Mouse (Mus musculus): ENCODE results near the gene Cnst. TPM values are rescaled to one million over a fixed set of nuclear protein-coding genes. Genes with fewer than 3 reads are reported as not detected.

The Cnst gene
- polyA plus RNA-seq, 1 experiment from 2014 or later: 26.4 TPM

DNA sequence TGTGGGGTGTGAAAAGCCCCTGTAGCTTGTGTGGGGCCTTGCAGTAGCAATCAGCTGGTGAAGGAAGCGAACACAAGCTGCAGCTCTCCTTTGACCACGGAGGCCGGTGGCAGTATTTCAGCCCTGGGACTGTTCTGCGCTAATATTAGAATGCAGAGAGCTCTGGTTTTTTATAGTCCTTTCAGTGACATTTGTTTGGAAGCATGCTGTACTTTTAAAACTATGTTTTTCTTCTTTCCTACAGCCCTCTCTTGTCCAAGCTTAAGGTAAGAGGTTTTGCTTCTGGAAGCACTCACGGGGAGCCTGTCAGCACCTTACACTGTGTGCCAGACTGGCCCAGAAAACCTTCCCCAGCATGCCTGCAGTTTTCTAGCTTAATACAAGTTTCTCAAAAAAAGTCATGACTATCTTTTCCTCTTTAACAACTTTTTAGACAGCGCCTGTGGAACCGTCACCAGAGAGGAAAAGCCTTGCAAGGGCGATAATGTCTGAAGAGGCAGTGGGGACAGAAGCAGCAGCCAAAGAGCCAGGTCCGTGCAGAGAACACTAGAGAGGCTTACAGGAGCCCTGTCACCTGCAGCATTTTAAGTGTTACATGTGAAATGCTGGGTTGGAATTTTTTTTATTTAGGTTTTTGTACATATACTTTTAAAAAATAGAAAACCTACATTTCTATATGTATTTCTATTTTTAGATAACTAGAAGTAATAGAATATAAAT is 60.0 kb downstream of the Cnst start:
- Histone ChIP-seq H3K4me1 (replicated peaks; ENCODE audit: control insufficient read depth, insufficient read depth, low read length) (no peaks in the 10 kb centered on the region), H3K4me3 (replicated peaks; ENCODE audit: low read length) (no peak overlapping the region), H3K4me2 (replicated peaks) (no peak overlapping the region), H3K27me3 (ENCODE audit: control insufficient read depth, insufficient read depth, low read length) (no peaks in the 10 kb centered on the region), H3K36me3 (replicated peaks; ENCODE audit: control insufficient read depth, insufficient read depth) (peaks cover 20% of the 10 kb centered on the region), H3K27ac (no peak overlapping the region), H3K9ac (no peak overlapping the region), H3K9me3 (ENCODE audit: control insufficient read depth, low read length) (no peaks in the 10 kb centered on the region)
- no peak for ATAC-seq (ENCODE audit: low FRiP score)
- DNase-seq (ENCODE audit: low spot score): no peak
- 94% methylated on average over 9 of the region's 9 CpGs for WGBS

DNA sequence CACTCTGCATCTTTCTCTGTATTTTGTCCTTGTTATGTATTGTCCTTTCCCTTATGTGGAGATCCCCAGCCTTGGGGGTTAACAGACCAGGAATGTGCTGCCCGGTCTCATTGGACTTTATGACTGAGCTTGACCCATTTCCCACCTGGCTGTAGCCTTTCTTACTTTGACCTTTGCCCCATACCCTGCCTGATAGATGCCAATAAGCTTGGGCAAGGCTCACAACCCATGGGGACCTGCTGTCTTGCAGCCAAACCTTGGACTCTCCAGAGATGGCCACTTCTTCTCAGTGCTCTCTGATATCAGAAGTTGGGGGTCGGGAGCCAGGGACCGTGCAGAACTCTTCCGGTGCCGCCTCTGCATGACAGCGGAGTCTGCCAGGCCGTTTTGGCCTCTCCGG is 62.4 kb downstream of the Cnst start:
- DNase-seq (ENCODE audit: low spot score): no peak
- 94% methylated on average over 8 of the region's 8 CpGs for WGBS
- no peak overlapping the region for H3K4me3 ChIP-seq (replicated peaks; ENCODE audit: low read length)

DNA sequence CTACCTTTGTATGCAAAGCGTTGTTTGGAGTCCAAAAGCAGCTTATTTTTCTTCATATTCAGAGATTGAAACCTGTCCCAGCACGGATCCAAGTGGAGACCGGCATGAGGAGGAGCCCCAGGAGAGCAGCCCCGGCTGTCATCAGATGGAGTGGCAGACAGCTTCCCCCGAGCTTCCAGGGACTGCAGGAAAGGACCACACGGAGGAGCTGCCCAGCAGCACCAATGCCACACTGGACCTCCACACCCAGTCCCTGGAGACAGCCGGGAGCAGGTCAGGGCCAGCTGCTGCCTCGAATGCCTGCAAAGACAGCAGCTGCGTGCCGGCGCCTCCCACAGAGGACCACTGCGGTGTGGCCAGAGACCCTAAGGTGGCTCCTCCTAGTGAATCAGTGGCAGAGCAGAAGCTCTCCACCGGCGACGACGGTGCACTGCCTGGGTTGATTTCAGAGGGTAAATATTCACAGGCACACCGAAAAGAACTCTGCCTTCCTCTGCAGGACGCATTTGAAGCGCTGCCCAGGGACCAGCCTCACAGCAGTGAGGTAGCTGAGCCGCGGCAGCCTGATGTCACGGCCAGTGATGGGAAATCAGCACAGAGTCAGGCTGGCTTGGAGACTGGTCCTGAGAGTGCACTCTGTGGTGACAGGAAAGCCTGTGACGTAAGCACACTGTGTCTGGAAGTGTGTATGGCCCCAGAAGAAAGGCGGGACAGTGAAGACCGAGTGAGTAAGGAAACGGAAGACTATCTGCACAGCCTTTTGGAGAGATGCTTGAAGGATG is 63.7 kb downstream of the Cnst start:
- H3K9me3 ChIP-seq (ENCODE audit: control insufficient read depth, low read length): no peaks in the 10 kb centered on the region
- H3K4me3 ChIP-seq (replicated peaks; ENCODE audit: low read length): no peak overlapping the region
- ATAC-seq (ENCODE audit: low FRiP score) (no peak), DNase-seq (ENCODE audit: low spot score) (no peak)
- no peaks in the 10 kb centered on the region for H3K4me1 ChIP-seq (replicated peaks; ENCODE audit: control insufficient read depth, insufficient read depth, low read length)
- no peaks in the 10 kb centered on the region for H3K27me3 ChIP-seq (ENCODE audit: control insufficient read depth, insufficient read depth, low read length)
- no peak overlapping the region for H3K27ac ChIP-seq
- 40% methylated on average over 26 of the region's 26 CpGs for whole genome bisulfite sequencing
- H3K9ac ChIP-seq: no peak overlapping the region
- no peak overlapping the region for H3K4me2 ChIP-seq (replicated peaks)
- H3K36me3 ChIP-seq (replicated peaks; ENCODE audit: control insufficient read depth, insufficient read depth): peaks cover 25% of the 10 kb centered on the region

More for the DNA sequence above, 62.4 kb downstream of the Cnst start:
- H3K27me3 ChIP-seq (ENCODE audit: control insufficient read depth, insufficient read depth, low read length): no peaks in the 10 kb centered on the region
- H3K9me3 ChIP-seq (ENCODE audit: control insufficient read depth, low read length): no peaks in the 10 kb centered on the region
- no peak overlapping the region for H3K27ac ChIP-seq
- no peak overlapping the region for H3K9ac ChIP-seq
- H3K4me2 ChIP-seq (replicated peaks): no peak overlapping the region
- no peak for ATAC-seq (ENCODE audit: low FRiP score)
- H3K4me1 ChIP-seq (replicated peaks; ENCODE audit: control insufficient read depth, insufficient read depth, low read length): no peaks in the 10 kb centered on the region
- H3K36me3 ChIP-seq (replicated peaks; ENCODE audit: control insufficient read depth, insufficient read depth): peaks cover 25% of the 10 kb centered on the region

DNA sequence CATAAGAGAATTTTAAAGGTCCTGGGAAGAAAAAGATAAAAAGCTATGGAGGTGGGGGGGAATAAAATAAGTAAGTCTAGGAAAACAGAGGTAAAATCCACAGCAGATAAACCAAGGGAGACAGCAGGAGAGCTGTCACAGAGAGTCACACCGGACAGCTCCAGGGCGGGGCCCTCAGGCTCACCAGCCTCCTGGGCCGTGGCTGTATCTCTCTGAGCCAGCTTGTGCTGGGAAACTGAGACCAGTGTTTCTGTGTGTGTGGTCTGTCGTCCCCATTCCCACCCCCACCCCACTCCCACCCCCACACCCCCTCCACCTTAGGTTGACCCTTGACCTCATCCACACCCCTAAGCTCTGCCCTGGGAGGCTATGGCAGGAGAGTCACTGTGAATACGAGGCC is 65.0 kb downstream of the Cnst start:
- no peak overlapping the region for H3K27ac ChIP-seq
- no peaks in the 10 kb centered on the region for H3K27me3 ChIP-seq (ENCODE audit: control insufficient read depth, insufficient read depth, low read length)
- H3K9ac ChIP-seq: no peak overlapping the region
- peaks cover 16% of the 10 kb centered on the region for H3K36me3 ChIP-seq (replicated peaks; ENCODE audit: control insufficient read depth, insufficient read depth)
- H3K4me2 ChIP-seq (replicated peaks): no peak overlapping the region
- DNase-seq (ENCODE audit: low spot score) (no peak), ATAC-seq (ENCODE audit: low FRiP score) (no peak)
- H3K4me3 ChIP-seq (replicated peaks; ENCODE audit: low read length): no peak overlapping the region
- H3K4me1 ChIP-seq (replicated peaks; ENCODE audit: control insufficient read depth, insufficient read depth, low read length): no peaks in the 10 kb centered on the region
- no peaks in the 10 kb centered on the region for H3K9me3 ChIP-seq (ENCODE audit: control insufficient read depth, low read length)
- 54% methylated on average over 5 of the region's 5 CpGs for WGBS

DNA sequence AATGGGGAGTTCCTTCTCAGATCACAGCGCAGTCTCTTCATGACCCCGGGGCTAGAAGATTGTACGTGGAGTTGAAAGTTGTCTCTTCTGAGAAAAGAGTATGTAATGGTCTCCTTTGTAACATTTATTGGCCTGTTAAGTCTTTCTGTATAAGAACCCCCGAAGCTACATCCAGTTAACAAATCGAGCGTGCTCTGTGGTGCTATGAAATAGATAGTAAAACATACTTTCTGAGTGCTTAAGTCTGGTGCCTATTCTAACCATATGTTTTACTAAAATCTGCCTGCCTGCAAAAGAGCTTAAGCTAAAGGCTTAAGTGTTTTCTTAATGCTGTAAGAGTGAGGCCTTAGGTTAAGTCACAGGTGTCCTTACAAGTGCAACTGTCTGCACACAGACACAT is 66.2 kb downstream of the Cnst start:
- ATAC-seq (ENCODE audit: low FRiP score) (no peak), DNase-seq (ENCODE audit: low spot score) (no peak)
- H3K4me1 ChIP-seq (replicated peaks; ENCODE audit: control insufficient read depth, insufficient read depth, low read length): no peaks in the 10 kb centered on the region
- H3K27ac ChIP-seq: no peak overlapping the region
- 96% methylated on average over 6 of the region's 6 CpGs for WGBS
- H3K4me3 ChIP-seq (replicated peaks; ENCODE audit: low read length): no peak overlapping the region
- no peaks in the 10 kb centered on the region for H3K9me3 ChIP-seq (ENCODE audit: control insufficient read depth, low read length)
- no peak overlapping the region for H3K4me2 ChIP-seq (replicated peaks)
- H3K36me3 ChIP-seq (replicated peaks; ENCODE audit: control insufficient read depth, insufficient read depth): peaks cover 13% of the 10 kb centered on the region
- H3K27me3 ChIP-seq (ENCODE audit: control insufficient read depth, insufficient read depth, low read length): no peaks in the 10 kb centered on the region
- H3K9ac ChIP-seq: no peak overlapping the region

DNA sequence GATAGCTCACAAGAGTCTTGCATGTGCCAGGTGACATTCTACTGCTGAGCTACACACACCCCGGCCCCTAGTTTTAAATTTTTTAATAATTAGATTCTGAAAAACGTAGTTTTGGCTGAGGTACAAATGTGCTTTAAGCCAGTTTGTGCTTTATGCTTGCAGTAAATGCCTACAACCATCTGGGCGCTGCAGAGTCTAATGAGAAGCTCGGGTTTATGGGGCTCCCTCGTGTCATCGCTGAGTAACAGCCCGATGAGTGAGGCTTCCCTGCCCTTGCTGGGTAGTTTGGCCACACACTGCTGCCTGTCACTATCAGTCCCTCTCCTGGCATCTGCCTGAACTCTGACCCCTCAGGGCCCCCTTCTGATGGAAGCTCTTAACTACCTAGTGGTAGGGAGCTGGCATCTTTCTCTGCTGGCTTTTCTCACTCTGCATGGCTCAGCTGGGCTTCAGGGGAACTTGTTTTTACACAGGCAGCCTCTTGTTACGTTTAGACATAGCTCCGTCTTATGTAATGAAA is 66.9 kb downstream of the Cnst start:
- Histone ChIP-seq H3K9ac (no peak overlapping the region), H3K4me1 (replicated peaks; ENCODE audit: control insufficient read depth, insufficient read depth, low read length) (no peaks in the 10 kb centered on the region), H3K27me3 (ENCODE audit: control insufficient read depth, insufficient read depth, low read length) (no peaks in the 10 kb centered on the region), H3K27ac (no peak overlapping the region), H3K4me3 (replicated peaks; ENCODE audit: low read length) (no peak overlapping the region), H3K9me3 (ENCODE audit: control insufficient read depth, low read length) (no peaks in the 10 kb centered on the region), H3K36me3 (replicated peaks; ENCODE audit: control insufficient read depth, insufficient read depth) (peaks cover 13% of the 10 kb centered on the region), H3K4me2 (replicated peaks) (no peak overlapping the region)
- WGBS: 80% methylated on average over 9 of the region's 9 CpGs
- no peak for DNase-seq (ENCODE audit: low spot score)
- ATAC-seq (ENCODE audit: low FRiP score): no peak

DNA sequence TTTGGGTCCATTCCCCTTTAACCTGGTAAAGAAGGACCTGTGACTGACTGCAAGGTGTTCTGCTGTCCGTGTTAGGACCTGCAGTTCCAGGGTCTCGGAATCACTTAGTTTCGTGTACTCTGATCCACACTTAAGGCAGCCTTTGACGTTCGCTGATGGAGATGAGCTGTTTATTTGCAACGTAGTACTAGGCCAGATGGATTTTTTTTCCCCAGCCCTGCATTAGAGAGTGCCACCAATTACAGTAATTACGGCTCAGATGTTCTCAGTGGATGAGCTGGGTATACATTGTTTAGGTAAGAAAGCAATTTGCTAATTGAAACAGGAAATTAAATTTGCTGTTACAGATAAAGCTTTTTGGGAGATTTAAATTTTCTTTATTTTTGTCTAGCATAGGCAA is 71.3 kb downstream of the Cnst start:
- ATAC-seq (ENCODE audit: low FRiP score) (no peak), DNase-seq (ENCODE audit: low spot score) (no peak)
- Histone ChIP-seq H3K27ac (peak overlapping the region; percentile 20; the same call in 1 of the 2 replicates), H3K9me3 (ENCODE audit: control insufficient read depth, low read length) (no peaks in the 10 kb centered on the region), H3K36me3 (replicated peaks; ENCODE audit: control insufficient read depth, insufficient read depth) (peaks cover 4% of the 10 kb centered on the region; the same call in 1 of the 2 replicates), H3K9ac (no peak overlapping the region), H3K4me3 (replicated peaks; ENCODE audit: low read length) (no peak overlapping the region), H3K4me2 (replicated peaks) (no peak overlapping the region), H3K27me3 (ENCODE audit: control insufficient read depth, insufficient read depth, low read length) (no peaks in the 10 kb centered on the region), H3K4me1 (replicated peaks; ENCODE audit: control insufficient read depth, insufficient read depth, low read length) (no peaks in the 10 kb centered on the region)
- 75% methylated on average over 7 of the region's 7 CpGs for WGBS

DNA sequence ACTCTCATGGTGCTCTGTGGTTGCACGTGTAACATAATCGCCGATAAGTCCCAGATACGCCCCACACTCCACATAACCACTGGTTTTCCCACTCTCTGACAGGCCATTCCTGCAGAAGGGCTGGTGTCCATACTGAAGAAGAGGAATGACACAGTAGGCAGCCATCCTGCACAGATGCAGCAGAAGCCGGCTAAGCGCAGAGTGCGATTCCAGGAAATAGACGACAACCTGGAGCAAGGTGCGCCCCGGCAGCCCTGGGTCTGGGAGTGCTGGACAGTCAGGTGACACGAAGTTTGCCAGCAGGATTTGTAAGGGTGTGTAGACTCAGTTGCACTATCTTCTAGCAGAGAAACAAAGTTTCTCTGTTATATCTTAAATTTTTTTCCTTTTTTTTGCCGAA is 76.5 kb downstream of the Cnst start:
- H3K9me3 ChIP-seq (ENCODE audit: control insufficient read depth, low read length): no peaks in the 10 kb centered on the region
- H3K27me3 ChIP-seq (ENCODE audit: control insufficient read depth, insufficient read depth, low read length): no peaks in the 10 kb centered on the region
- no peak overlapping the region for H3K4me2 ChIP-seq (replicated peaks)
- peaks cover 22% of the 10 kb centered on the region for H3K36me3 ChIP-seq (replicated peaks; ENCODE audit: control insufficient read depth, insufficient read depth)
- no peak overlapping the region for H3K27ac ChIP-seq
- no peak overlapping the region for H3K4me3 ChIP-seq (replicated peaks; ENCODE audit: low read length)
- WGBS: 96% methylated on average over 12 of the region's 12 CpGs
- DNase-seq (ENCODE audit: low spot score): no peak
- no peak overlapping the region for H3K9ac ChIP-seq
- H3K4me1 ChIP-seq (replicated peaks; ENCODE audit: control insufficient read depth, insufficient read depth, low read length): no peaks in the 10 kb centered on the region
- ATAC-seq (ENCODE audit: low FRiP score): no peak

DNA sequence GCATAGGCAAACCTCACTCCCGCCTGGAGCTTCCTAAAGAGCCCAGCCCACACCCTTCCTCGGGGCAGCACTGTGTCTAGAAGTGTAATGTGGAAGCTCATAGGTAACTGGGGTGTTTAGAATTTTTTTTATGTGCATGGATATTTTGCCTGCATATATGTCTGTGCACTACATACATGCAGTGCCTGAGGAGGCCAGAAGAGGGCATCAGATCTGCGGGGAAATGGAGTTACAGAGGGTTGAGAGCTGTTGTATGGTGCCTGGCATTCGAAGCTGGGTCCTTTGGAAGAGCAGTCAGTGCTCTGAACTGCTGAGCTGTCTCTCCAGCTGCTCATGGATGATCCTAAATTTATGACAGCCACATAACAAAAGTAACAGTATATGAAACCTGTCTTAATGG is 77.5 kb downstream of the Cnst start:
- ATAC-seq (ENCODE audit: low FRiP score) (no peak), DNase-seq (ENCODE audit: low spot score) (no peak)
- no peak overlapping the region for H3K4me2 ChIP-seq (replicated peaks)
- 59% methylated on average over 4 of the region's 4 CpGs for WGBS
- no peaks in the 10 kb centered on the region for H3K27me3 ChIP-seq (ENCODE audit: control insufficient read depth, insufficient read depth, low read length)
- H3K4me3 ChIP-seq (replicated peaks; ENCODE audit: low read length): no peak overlapping the region
- peaks cover 22% of the 10 kb centered on the region for H3K36me3 ChIP-seq (replicated peaks; ENCODE audit: control insufficient read depth, insufficient read depth)
- no peaks in the 10 kb centered on the region for H3K4me1 ChIP-seq (replicated peaks; ENCODE audit: control insufficient read depth, insufficient read depth, low read length)
- H3K27ac ChIP-seq: no peak overlapping the region
- no peak overlapping the region for H3K9ac ChIP-seq
- no peaks in the 10 kb centered on the region for H3K9me3 ChIP-seq (ENCODE audit: control insufficient read depth, low read length)
